16 mouse cellular contexts compared by ENCODE assay signal in the genomic region with DNA sequence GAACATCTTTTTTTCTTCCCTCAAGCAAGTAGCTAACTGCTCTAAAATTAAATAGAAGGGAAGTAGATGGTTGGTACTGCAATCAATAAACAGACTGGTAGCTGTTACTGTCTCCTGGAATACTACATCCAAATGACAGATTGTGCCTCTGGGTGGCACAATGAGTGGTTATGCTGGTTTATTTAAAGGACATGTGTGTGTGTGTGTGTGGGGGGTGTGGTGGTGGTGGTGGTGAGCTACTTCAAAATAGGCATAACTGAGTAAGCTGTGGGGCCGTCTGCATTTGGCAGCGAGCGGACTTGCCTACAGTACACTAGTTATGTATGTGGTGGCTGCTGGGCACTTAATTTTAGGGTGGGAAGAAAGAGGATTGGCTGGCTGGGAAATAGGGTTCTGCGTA. TPM values are rescaled to one million over a fixed set of nuclear protein-coding genes. Genes with fewer than 3 reads are reported as not detected.
DNase-seq lines count a peak whose midpoint lies in the region; ATAC-seq lines count a peak whose summit lies in the region.
"Had no signal": no experiment of that assay in that cellular context is flagged by ENCODE, and none has a peak within 500 bp of the region (broad histone marks: within the 10 kb centered on the region; RNA-seq: fewer than 3 reads in every experiment).

No protein-coding gene starts in this region.

- 0 out of 2 replicates have a peak overlapping the region, but pooled peaks have one; percentile 20 for H3K4me2 ChIP-seq in embryonic facial prominence, embryonic 13.5 days
- H3K4me2 ChIP-seq: forebrain, embryonic 13.5 days; midbrain, embryonic 12.5 days; neural tube, embryonic 13.5 days had no signal

- no peak overlapping the region for H3K4me3 ChIP-seq in embryonic facial prominence, embryonic 13.5 days
- H3K4me3 ChIP-seq in embryonic facial prominence, embryonic 10.5 days, result no peak overlapping the region
- H3K4me3 ChIP-seq: forebrain, embryonic 13.5 days; midbrain, embryonic 12.5 days; neural tube, embryonic 13.5 days had no signal

- H3K27ac ChIP-seq in embryonic facial prominence, embryonic 13.5 days, result no peak overlapping the region
- H3K27ac ChIP-seq in embryonic facial prominence, embryonic 10.5 days (replicated peaks), result no peak overlapping the region
- H3K27ac ChIP-seq: forebrain, embryonic 13.5 days; hindbrain, postnatal 0 days; midbrain, embryonic 12.5 days; neural tube, embryonic 13.5 days had no signal

- DNase-seq in embryonic facial prominence, embryonic 10.5 days (ENCODE audit: low spot score), result no peak
- peak; percentile 26 to 34 for DNase-seq in frontal cortex, postnatal 25 days (ENCODE audit: low spot score in 2 of 2)
- DNase-seq in layer of hippocampus, postnatal 36 days, result peak; percentile 45 to 54
- peak; percentile 72 to 75 for DNase-seq in right cerebral cortex, adult 2 months (ENCODE audit: low spot score in 2 of 2)
- DNase-seq in urinary bladder, adult 18-20 months (ENCODE audit: low spot score in 2 of 2), result no peak
- no peak for DNase-seq in embryo, embryonic 10 days (ENCODE audit: low spot score)
- no peak for DNase-seq in gastrocnemius, postnatal 14 days
- DNase-seq: adrenal gland, postnatal 36 days; cerebellum, adult 2 months; liver, postnatal 0 days had no signal

- H3K9ac ChIP-seq in embryonic facial prominence, embryonic 13.5 days, result no peak overlapping the region
- H3K9ac ChIP-seq: forebrain, embryonic 13.5 days; liver, postnatal 0 days; midbrain, embryonic 12.5 days; neural tube, embryonic 13.5 days had no signal

- H3K4me1 ChIP-seq in embryonic facial prominence, embryonic 13.5 days, result peaks cover 12% of the 10 kb centered on the region
- H3K4me1 ChIP-seq in embryonic facial prominence, embryonic 10.5 days, result peaks cover 12% of the 10 kb centered on the region
- H3K4me1 ChIP-seq: forebrain, embryonic 13.5 days; midbrain, embryonic 12.5 days; neural tube, embryonic 13.5 days had no signal

- H3K27me3 ChIP-seq in embryonic facial prominence, embryonic 13.5 days, result 0 out of 2 replicates have a peak, but pooled peaks cover 2% of the 10 kb centered on the region
- no peaks in the 10 kb centered on the region for H3K27me3 ChIP-seq in embryonic facial prominence, embryonic 10.5 days (replicated peaks; ENCODE audit: low read depth, poor library complexity, severe bottlenecking)
- H3K27me3 ChIP-seq: forebrain, embryonic 13.5 days; neural tube, embryonic 13.5 days had no signal

- H3K9me3 ChIP-seq in embryonic facial prominence, embryonic 13.5 days, result 0 out of 2 replicates have a peak, but pooled peaks cover 3% of the 10 kb centered on the region
- H3K9me3 ChIP-seq in embryonic facial prominence, embryonic 10.5 days, result no peaks in the 10 kb centered on the region
- H3K9me3 ChIP-seq: forebrain, embryonic 13.5 days; midbrain, embryonic 12.5 days had no signal

- no peak for ATAC-seq in embryonic facial prominence, embryonic 13.5 days (ENCODE audit: insufficient number of reproducible peaks, insufficient read depth, low FRiP score, low TSS enrichment, low read depth)
- ATAC-seq: forebrain, embryonic 13.5 days; hindbrain, postnatal 0 days; liver, postnatal 0 days had no signal

- 60% methylated on average over 4 of the region's 4 CpGs for WGBS in embryonic facial prominence, embryonic 13.5 days
- WGBS in embryonic facial prominence, embryonic 10.5 days, result 76% methylated on average over 4 of the region's 4 CpGs

- no peaks in the 10 kb centered on the region for H3K36me3 ChIP-seq in embryonic facial prominence, embryonic 13.5 days
- no peaks in the 10 kb centered on the region for H3K36me3 ChIP-seq in embryonic facial prominence, embryonic 10.5 days (replicated peaks)
- H3K36me3 ChIP-seq: midbrain, embryonic 12.5 days; neural tube, embryonic 13.5 days had no signal

- intact Hi-C loops in gastrocnemius, postnatal 14 days (cut with DNase I; ENCODE audit: low total_unique reads), result loop anchor here (2.0 kb wide), 1 partner anchor 127 kb away; no protein-coding TSS in a partner anchor

RNA-seq across cellular contexts. Expression of a gene that starts 17.9 kb away (rescaled TPM):
- 19.9 and 20.5 TPM in 2 replicates for polyA plus RNA-seq in embryonic facial prominence, embryonic 13.5 days (2015; fragmentation: Nextera tagmentation; extraction: Ambion mirVana)
- polyA plus RNA-seq in embryonic facial prominence, embryonic 10.5 days (2016; fragmentation: Nextera tagmentation; extraction: Ambion mirVana), result 20.4 and 20.8 TPM in 2 replicates
- total RNA-seq in layer of hippocampus, postnatal 36 days (2021), result 10 to 100 TPM in 1 of 2 experiments, 1 to 10 TPM in 1; 8.1 to 10.1 TPM
- 10 to 100 TPM in 1 of 2 experiments, 1 to 10 TPM in 1; 8.4 to 11.8 TPM for total RNA-seq in gastrocnemius, postnatal 14 days (2021)

RNA-seq across cellular contexts. Expression of a gene that starts 28.5 kb away (rescaled TPM):
- polyA plus RNA-seq in embryonic facial prominence, embryonic 13.5 days (2015; fragmentation: Nextera tagmentation; extraction: Ambion mirVana), result 1.6 TPM in 1 of 2 replicates, not detected in the other
- 0.07 and 0.13 TPM in 2 replicates for polyA plus RNA-seq in embryonic facial prominence, embryonic 10.5 days (2016; fragmentation: Nextera tagmentation; extraction: Ambion mirVana)
- total RNA-seq in layer of hippocampus, postnatal 36 days (2021), result under 1 TPM in 1 of 2 experiments, not detected in 1; 0.33 TPM
- not detected for total RNA-seq in gastrocnemius, postnatal 14 days (2021)
- polyA plus RNA-seq: embryonic facial prominence, embryonic 11.5 days had no signal

Comparison
In these comparisons a context has a peak if more than half of its experiments do, and no peak if none do; other contexts are left out.
1. DNase-seq: peak in frontal cortex, postnatal 25 days (2 of 2), layer of hippocampus, postnatal 36 days (2 of 2) and right cerebral cortex, adult 2 months (2 of 2); none in embryonic facial prominence, embryonic 10.5 days (single experiment), urinary bladder, adult 18-20 months (0 of 2), embryo, embryonic 10 days (single experiment) and gastrocnemius, postnatal 14 days (single experiment).